Mouse (Mus musculus) liver, embryonic 13.5 days (tissue): ENCODE results near the gene Nubpl. TPM values are rescaled to one million over a fixed set of nuclear protein-coding genes. Genes with fewer than 3 reads are reported as not detected.

ENCODE experiments used
- ATAC-seq: fragments of 200-750 bp; cut with Nextera tagmentation; 2 replicates; pipeline ENCODE4 v1.8.0; 2017; ENCODE audit warnings: low read depth, mild to moderate bottlenecking, moderate number of reproducible peaks, moderate library complexity
- DNase-seq: peaks from one replicate; pipeline ENCODE4 v3.0.0; 2022
- H3K27ac ChIP-seq: fragments of 300-500 bp; sonication (generic); 2 replicates; pipeline ENCODE4 v1.5.1; 2015; ENCODE audit warnings: moderate library complexity, mild to moderate bottlenecking, inconsistent platforms
- H3K27me3 ChIP-seq: fragments of 300-500 bp; sonication (generic); 2 replicates; pipeline ENCODE4 v1.6.1; 2015; ENCODE audit warnings: mild to moderate bottlenecking, inconsistent platforms
- H3K36me3 ChIP-seq: fragments of 300-500 bp; sonication (generic); 2 replicates; pipeline ENCODE4 v1.6.1; 2015; ENCODE audit warnings: mild to moderate bottlenecking, inconsistent platforms
- H3K4me1 ChIP-seq: fragments of 300-500 bp; sonication (generic); replicated peaks from 2 replicates; pipeline ENCODE4 v1.6.1; 2015; ENCODE audit warnings: inconsistent platforms
- H3K4me2 ChIP-seq: fragments of 300-500 bp; sonication (generic); 2 replicates; pipeline ENCODE4 v1.6.1; 2015; ENCODE audit warnings: inconsistent platforms, mild to moderate bottlenecking, moderate library complexity
- H3K4me3 ChIP-seq: fragments of 300-500 bp; sonication (generic); replicated peaks from 2 replicates; pipeline ENCODE4 v1.5.1; 2015; ENCODE audit warnings: mild to moderate bottlenecking, inconsistent platforms
- H3K9ac ChIP-seq: fragments of 300-500 bp; sonication (generic); 2 replicates; pipeline ENCODE4 v1.6.1; 2015; ENCODE audit warnings: mild to moderate bottlenecking, inconsistent platforms
- H3K9me3 ChIP-seq: fragments of 300-500 bp; sonication (generic); replicated peaks from 2 replicates; pipeline ENCODE4 v1.6.1; 2016; ENCODE audit warnings: inconsistent platforms
- WGBS: fragments of 180-500 bp; shearing (Covaris S2); methylation state at CpG from one replicate; pipeline ENCODE4 v1.1.7; 2015; ENCODE audit not compliant: insufficient replicate concordance; 5-methylcytosine and 5-hydroxymethylcytosine counted together
- polyA plus RNA-seq: library from polyadenylated mRNA; unstranded; fragments of >200 nt; fragmentation: Nextera tagmentation; extraction: Ambion mirVana; gene quantifications from 2 replicates; pipeline ENCODE4 v1.2.1, GENCODE M21; 2015

Nubpl gene
- polyA plus RNA-seq, 1 experiment from 2014 or later: 6.2 TPM

GRCm38 (mm10) chr12:52247438-52247837 lies 149.9 kb downstream of the Nubpl start:
- no peaks in the 10 kb centered on the region for H3K36me3 ChIP-seq
- H3K27ac ChIP-seq: no peak overlapping the region
- H3K4me1 ChIP-seq: no peaks in the 10 kb centered on the region
- no peaks in the 10 kb centered on the region for H3K27me3 ChIP-seq
- H3K4me3 ChIP-seq: no peak overlapping the region
- H3K9me3 ChIP-seq: no peaks in the 10 kb centered on the region
- no peak overlapping the region for H3K4me2 ChIP-seq
- DNase-seq (no peak), ATAC-seq (no peak)
- WGBS: 74% methylated on average over 9 of the region's 9 CpGs
- H3K9ac ChIP-seq: no peak overlapping the region

GRCm38 (mm10) chr12:52248531-52248930 lies 151.0 kb downstream of the Nubpl start:
- H3K4me2 ChIP-seq: no peak overlapping the region
- WGBS: 61% methylated on average over 2 of the region's 2 CpGs
- H3K4me1 ChIP-seq: no peaks in the 10 kb centered on the region
- no peak overlapping the region for H3K27ac ChIP-seq
- H3K9ac ChIP-seq: no peak overlapping the region
- no peak overlapping the region for H3K4me3 ChIP-seq
- ATAC-seq: no peak
- H3K36me3 ChIP-seq: no peaks in the 10 kb centered on the region
- no peak for DNase-seq
- no peaks in the 10 kb centered on the region for H3K9me3 ChIP-seq
- no peaks in the 10 kb centered on the region for H3K27me3 ChIP-seq

- no peaks in the 10 kb centered on the region for H3K4me1 ChIP-seq
- H3K27me3 ChIP-seq: no peaks in the 10 kb centered on the region
- no peaks in the 10 kb centered on the region for H3K36me3 ChIP-seq
- DNase-seq (no peak), ATAC-seq (no peak)
- H3K27ac ChIP-seq: no peak overlapping the region
- no peak overlapping the region for H3K9ac ChIP-seq
- no peaks in the 10 kb centered on the region for H3K9me3 ChIP-seq
- H3K4me2 ChIP-seq: no peak overlapping the region
- no peak overlapping the region for H3K4me3 ChIP-seq
- WGBS: 58% methylated on average over 5 of the region's 5 CpGs
Measured at GRCm38 (mm10) chr12:52254089-52254488, 156.6 kb downstream of the Nubpl start.

GRCm38 (mm10) chr12:52268131-52268530 lies 170.6 kb downstream of the Nubpl start:
- H3K4me2 ChIP-seq: no peak overlapping the region
- H3K36me3 ChIP-seq: no peaks in the 10 kb centered on the region
- H3K27me3 ChIP-seq: no peaks in the 10 kb centered on the region
- H3K27ac ChIP-seq: no peak overlapping the region
- H3K4me3 ChIP-seq: no peak overlapping the region
- no peaks in the 10 kb centered on the region for H3K4me1 ChIP-seq
- ATAC-seq (no peak), DNase-seq (no peak)
- 57% methylated on average over 2 of the region's 2 CpGs for WGBS
- H3K9me3 ChIP-seq: no peaks in the 10 kb centered on the region
- H3K9ac ChIP-seq: no peak overlapping the region

- 26% methylated on average over 1 of the region's 1 CpGs for WGBS
- ATAC-seq (no peak), DNase-seq (no peak)
Measured at GRCm38 (mm10) chr12:52272828-52273227, 175.3 kb downstream of the Nubpl start.

GRCm38 (mm10) chr12:52276320-52276719 lies 178.8 kb downstream of the Nubpl start:
- WGBS: 22% methylated on average over 1 of the region's 1 CpGs

More at GRCm38 (mm10) chr12:52272828-52273227, 175.3 kb downstream of the Nubpl start:
- H3K4me2 ChIP-seq: no peak overlapping the region
- H3K9ac ChIP-seq: no peak overlapping the region
- H3K9me3 ChIP-seq: no peaks in the 10 kb centered on the region
- H3K36me3 ChIP-seq: no peaks in the 10 kb centered on the region
- H3K4me1 ChIP-seq: no peaks in the 10 kb centered on the region
- H3K27ac ChIP-seq: no peak overlapping the region
- no peak overlapping the region for H3K4me3 ChIP-seq
- H3K27me3 ChIP-seq: no peaks in the 10 kb centered on the region

GRCm38 (mm10) chr12:52281232-52281631 lies 183.7 kb downstream of the Nubpl start:
- no peak overlapping the region for H3K27ac ChIP-seq
- no peaks in the 10 kb centered on the region for H3K4me1 ChIP-seq
- DNase-seq: no peak
- 43% methylated on average over 1 of the region's 1 CpGs for WGBS
- H3K4me3 ChIP-seq: no peak overlapping the region
- H3K36me3 ChIP-seq: no peaks in the 10 kb centered on the region
- H3K9ac ChIP-seq: no peak overlapping the region
- ATAC-seq: no peak
- H3K4me2 ChIP-seq: no peak overlapping the region
- H3K27me3 ChIP-seq: no peaks in the 10 kb centered on the region
- no peaks in the 10 kb centered on the region for H3K9me3 ChIP-seq

More at GRCm38 (mm10) chr12:52276320-52276719, 178.8 kb downstream of the Nubpl start:
- Histone ChIP-seq H3K9ac (no peak overlapping the region), H3K4me3 (no peak overlapping the region), H3K9me3 (no peaks in the 10 kb centered on the region), H3K27me3 (no peaks in the 10 kb centered on the region), H3K4me1 (no peaks in the 10 kb centered on the region), H3K36me3 (no peaks in the 10 kb centered on the region), H3K27ac (no peak overlapping the region), H3K4me2 (no peak overlapping the region)
- no peak for ATAC-seq
- DNase-seq: no peak

- no peaks in the 10 kb centered on the region for H3K27me3 ChIP-seq
- no peak overlapping the region for H3K9ac ChIP-seq
- no peak overlapping the region for H3K4me2 ChIP-seq
- no peaks in the 10 kb centered on the region for H3K4me1 ChIP-seq
- DNase-seq (no peak), ATAC-seq (no peak)
- no peaks in the 10 kb centered on the region for H3K36me3 ChIP-seq
- H3K9me3 ChIP-seq: no peaks in the 10 kb centered on the region
- H3K27ac ChIP-seq: no peak overlapping the region
- H3K4me3 ChIP-seq: no peak overlapping the region
Measured at GRCm38 (mm10) chr12:52284471-52284870, 186.9 kb downstream of the Nubpl start.

GRCm38 (mm10) chr12:52286802-52287201 lies 189.3 kb downstream of the Nubpl start:
- H3K4me1 ChIP-seq: no peaks in the 10 kb centered on the region
- DNase-seq: no peak
- H3K36me3 ChIP-seq: no peaks in the 10 kb centered on the region
- H3K27ac ChIP-seq: no peak overlapping the region
- H3K9ac ChIP-seq: no peak overlapping the region
- ATAC-seq: no peak
- 77% methylated on average over 3 of the region's 3 CpGs for WGBS
- H3K4me3 ChIP-seq: no peak overlapping the region
- no peak overlapping the region for H3K4me2 ChIP-seq
- no peaks in the 10 kb centered on the region for H3K27me3 ChIP-seq
- no peaks in the 10 kb centered on the region for H3K9me3 ChIP-seq

GRCm38 (mm10) chr12:52288537-52288936 lies 191.0 kb downstream of the Nubpl start:
- no peak overlapping the region for H3K4me3 ChIP-seq
- no peak overlapping the region for H3K9ac ChIP-seq
- H3K27ac ChIP-seq: no peak overlapping the region
- H3K4me1 ChIP-seq: no peaks in the 10 kb centered on the region
- no peaks in the 10 kb centered on the region for H3K36me3 ChIP-seq
- WGBS: 14% methylated on average over 4 of the region's 4 CpGs
- no peaks in the 10 kb centered on the region for H3K9me3 ChIP-seq
- no peaks in the 10 kb centered on the region for H3K27me3 ChIP-seq
- ATAC-seq (no peak), DNase-seq (no peak)
- H3K4me2 ChIP-seq: no peak overlapping the region

GRCm38 (mm10) chr12:52288941-52289567 lies 191.5 kb downstream of the Nubpl start:
- WGBS: 64% methylated on average over 11 of the region's 11 CpGs
- H3K4me2 ChIP-seq: no peak overlapping the region
- H3K4me3 ChIP-seq: no peak overlapping the region
- no peaks in the 10 kb centered on the region for H3K4me1 ChIP-seq
- no peak overlapping the region for H3K9ac ChIP-seq
- no peak overlapping the region for H3K27ac ChIP-seq
- no peaks in the 10 kb centered on the region for H3K27me3 ChIP-seq
- no peak for DNase-seq
- H3K36me3 ChIP-seq: no peaks in the 10 kb centered on the region
- H3K9me3 ChIP-seq: no peaks in the 10 kb centered on the region
- ATAC-seq: no peak

- ATAC-seq: no peak
- whole genome bisulfite sequencing: 74% methylated on average over 10 of the region's 10 CpGs
Measured at GRCm38 (mm10) chr12:52289594-52289993, 192.1 kb downstream of the Nubpl start.

More at GRCm38 (mm10) chr12:52289594-52289993, 192.1 kb downstream of the Nubpl start:
- no peak overlapping the region for H3K9ac ChIP-seq
- H3K9me3 ChIP-seq: no peaks in the 10 kb centered on the region
- H3K27ac ChIP-seq: no peak overlapping the region
- no peak overlapping the region for H3K4me3 ChIP-seq
- no peaks in the 10 kb centered on the region for H3K4me1 ChIP-seq
- H3K36me3 ChIP-seq: no peaks in the 10 kb centered on the region
- no peak for DNase-seq
- H3K27me3 ChIP-seq: no peaks in the 10 kb centered on the region
- H3K4me2 ChIP-seq: no peak overlapping the region
